Mouse (Mus musculus) gastrocnemius, adult 8-10 months (tissue): ENCODE results near the gene Mgat4a. TPM values are rescaled to one million over a fixed set of nuclear protein-coding genes. Genes with fewer than 3 reads are reported as not detected.

Experiments used
- DNase-seq, 2 experiments: peaks; one replicate each; pipeline ENCODE4 v3.0.0; 2022; ENCODE audit warnings: low spot score in 2 of 2
- total RNA-seq, 4 experiments: library from RNA; stranded (reverse); gene quantifications; 2 replicates each; pipeline ENCODE4 v1.2.4; 2022

The Mgat4a gene
- total RNA-seq, 4 experiments from 2014 or later: 3.8 to 6.7 (median 4.3) TPM

- no peak for DNase-seq
Observed at GRCm38 (mm10) chr1:37496591-37497280, 44.1 kb downstream of the Mgat4a start.

- DNase-seq: no peak
Observed at GRCm38 (mm10) chr1:37495698-37496321, 45.0 kb downstream of the Mgat4a start.

- no peak for DNase-seq
Observed at GRCm38 (mm10) chr1:37495104-37495503, 45.7 kb downstream of the Mgat4a start.

GRCm38 (mm10) chr1:37491672-37492071 is 49.1 kb downstream of the Mgat4a start:
- DNase-seq: no peak

- DNase-seq: no peak
Observed at GRCm38 (mm10) chr1:37490691-37491212, 50.1 kb downstream of the Mgat4a start.

GRCm38 (mm10) chr1:37488531-37488930 is 52.3 kb downstream of the Mgat4a start:
- no peak for DNase-seq

- DNase-seq: no peak
Observed at GRCm38 (mm10) chr1:37486994-37487393, 53.8 kb downstream of the Mgat4a start.

- DNase-seq: no peak
Observed at GRCm38 (mm10) chr1:37486439-37486838, 54.4 kb downstream of the Mgat4a start.

GRCm38 (mm10) chr1:37484612-37485011 is 56.2 kb downstream of the Mgat4a start:
- no peak for DNase-seq

- no peak for DNase-seq
Observed at GRCm38 (mm10) chr1:37481331-37481730, 59.5 kb downstream of the Mgat4a start.

- DNase-seq: no peak
Observed at GRCm38 (mm10) chr1:37480731-37481130, 60.1 kb downstream of the Mgat4a start.

- DNase-seq: no peak
Observed at GRCm38 (mm10) chr1:37479759-37480158, 61.1 kb downstream of the Mgat4a start.

GRCm38 (mm10) chr1:37479074-37479473 is 61.7 kb downstream of the Mgat4a start:
- no peak for DNase-seq

GRCm38 (mm10) chr1:37478416-37478815 is 62.4 kb downstream of the Mgat4a start:
- DNase-seq: no peak

GRCm38 (mm10) chr1:37477928-37478327 is 62.9 kb downstream of the Mgat4a start:
- DNase-seq: no peak

GRCm38 (mm10) chr1:37477250-37477649 is 63.6 kb downstream of the Mgat4a start:
- DNase-seq: no peak

GRCm38 (mm10) chr1:37475312-37475711 is 65.5 kb downstream of the Mgat4a start:
- DNase-seq: no peak

- no peak for DNase-seq
Observed at GRCm38 (mm10) chr1:37474634-37475190, 66.1 kb downstream of the Mgat4a start.

- DNase-seq: no peak
Observed at GRCm38 (mm10) chr1:37474046-37474445, 66.8 kb downstream of the Mgat4a start.

GRCm38 (mm10) chr1:37473251-37473650 is 67.6 kb downstream of the Mgat4a start:
- no peak for DNase-seq

GRCm38 (mm10) chr1:37471179-37472148 is 69.4 kb downstream of the Mgat4a start:
- no peak for DNase-seq
